Mouse (Mus musculus) heart, adult 11 months (tissue): ENCODE results near the gene Heatr3.

ENCODE experiments used
- DNase-seq: peaks from one replicate; pipeline ENCODE4 v3.0.0; 2022

Heatr3 gene

GRCm38 (mm10) chr8:88137748-88138484, at the start of gene Heatr3:
Heatr3 (plus strand) TSS chr8:88137855.
- DNase-seq: peak; percentile 99

GRCm38 (mm10) chr8:88088006-88088405, 49.6 kb upstream of the Heatr3 start:
- DNase-seq: no peak

- peak; percentile 70 for DNase-seq
These were observed 46.0 kb upstream of the Heatr3 start for GRCm38 (mm10) chr8:88091661-88092060.

GRCm38 (mm10) chr8:88093367-88093766, 44.3 kb upstream of the Heatr3 start:
- DNase-seq: peak; percentile 23

- peak; percentile 43 for DNase-seq
These were observed 38.8 kb upstream of the Heatr3 start for GRCm38 (mm10) chr8:88098856-88099255.

GRCm38 (mm10) chr8:88099526-88099925, 38.1 kb upstream of the Heatr3 start:
- peak; percentile 88 for DNase-seq

- DNase-seq: no peak
These were observed 28.4 kb upstream of the Heatr3 start for GRCm38 (mm10) chr8:88109241-88109640.

GRCm38 (mm10) chr8:88118456-88119036, 19.1 kb upstream of the Heatr3 start, which contains the start of gene Cnep1r1:
Cnep1r1 (plus strand) TSS chr8:88118769.
- peak; percentile 99 for DNase-seq

GRCm38 (mm10) chr8:88119076-88119475, 18.6 kb upstream of the Heatr3 start:
- peak; percentile 81 for DNase-seq

- DNase-seq: peak; percentile 45
These were observed 12.8 kb upstream of the Heatr3 start for GRCm38 (mm10) chr8:88124850-88125249.

GRCm38 (mm10) chr8:88129397-88129796, 8.3 kb upstream of the Heatr3 start:
- DNase-seq: no peak

- DNase-seq: peak; percentile 64
These were observed 6.8 kb upstream of the Heatr3 start for GRCm38 (mm10) chr8:88130754-88131317.

GRCm38 (mm10) chr8:88139256-88139655, 1.6 kb downstream of the Heatr3 start:
- no peak for DNase-seq

GRCm38 (mm10) chr8:88141629-88142028, 4.0 kb downstream of the Heatr3 start:
- DNase-seq: no peak

- DNase-seq: no peak
These were observed 6.4 kb downstream of the Heatr3 start for GRCm38 (mm10) chr8:88144041-88144440.

GRCm38 (mm10) chr8:88150910-88151371, 13.3 kb downstream of the Heatr3 start:
- DNase-seq: no peak

- DNase-seq: no peak
These were observed 22.8 kb downstream of the Heatr3 start for GRCm38 (mm10) chr8:88160237-88160995.

GRCm38 (mm10) chr8:88161439-88161838, 23.8 kb downstream of the Heatr3 start:
- DNase-seq: no peak

- DNase-seq: peak; percentile 87
These were observed 37.6 kb downstream of the Heatr3 start for GRCm38 (mm10) chr8:88175264-88175663.

- DNase-seq: no peak
These were observed 39.6 kb downstream of the Heatr3 start for GRCm38 (mm10) chr8:88177291-88177690.

GRCm38 (mm10) chr8:88183121-88183520, 45.5 kb downstream of the Heatr3 start:
- peak; percentile 62 for DNase-seq

- DNase-seq: peak; percentile 58
These were observed 47.3 kb downstream of the Heatr3 start for GRCm38 (mm10) chr8:88184914-88185313.

- peak; percentile 57 for DNase-seq
These were observed 48.1 kb downstream of the Heatr3 start for GRCm38 (mm10) chr8:88185716-88186115.
